Mouse (Mus musculus) hindbrain, embryonic 11.5 days (tissue): ENCODE data around the gene Nelfa. TPM values are rescaled to one million over a fixed set of nuclear protein-coding genes. Genes with fewer than 3 reads are reported as not detected.

Source experiments
- ATAC-seq: fragments of 200-750 bp; cut with Nextera tagmentation; 2 replicates; pipeline ENCODE4 v1.8.0; 2017; ENCODE audit warnings: mild to moderate bottlenecking, moderate TSS enrichment, moderate library complexity; ENCODE audit not compliant: low FRiP score
- DNase-seq: peaks from one replicate; pipeline ENCODE4 v3.0.0-alpha.2; 2015; ENCODE audit warnings: low spot score
- H3K27ac ChIP-seq: fragments of 300-500 bp; sonication (generic); 2 replicates; pipeline ENCODE4 v1.5.1; 2014; ENCODE audit warnings: mild to moderate bottlenecking, low read depth, low read length
- H3K27me3 ChIP-seq: fragments of 300-500 bp; sonication (generic); 2 replicates; pipeline ENCODE4 v1.6.1; 2014; ENCODE audit warnings: mild to moderate bottlenecking, low read length, moderate library complexity, mixed read lengths; ENCODE audit not compliant: control insufficient read depth, insufficient read depth
- H3K36me3 ChIP-seq: fragments of 300-500 bp; sonication (generic); 2 replicates; pipeline ENCODE4 v1.6.1; 2014; ENCODE audit warnings: mild to moderate bottlenecking, low read length, moderate library complexity, mixed read lengths; ENCODE audit not compliant: control insufficient read depth, insufficient read depth
- H3K4me1 ChIP-seq: fragments of 300-500 bp; sonication (generic); replicated peaks from 2 replicates; pipeline ENCODE4 v1.6.1; 2014; ENCODE audit warnings: low read length, mixed read lengths; ENCODE audit not compliant: control insufficient read depth, insufficient read depth
- H3K4me2 ChIP-seq: fragments of 300-500 bp; sonication (generic); replicated peaks from 2 replicates; pipeline ENCODE4 v1.6.1; 2014; ENCODE audit warnings: mild to moderate bottlenecking, low read depth, low read length
- H3K4me3 ChIP-seq: fragments of 300-500 bp; sonication (generic); 2 replicates; pipeline ENCODE4 v1.5.1; 2014; ENCODE audit warnings: low read depth, low read length
- H3K9ac ChIP-seq: fragments of 300-500 bp; sonication (generic); 2 replicates; pipeline ENCODE4 v1.6.1; 2014; ENCODE audit warnings: low read depth, low read length
- H3K9me3 ChIP-seq: fragments of 300-500 bp; sonication (generic); 2 replicates; pipeline ENCODE4 v1.6.1; 2016; ENCODE audit warnings: low read length; ENCODE audit not compliant: control insufficient read depth
- WGBS: fragments of 180-500 bp; shearing (Covaris S2); extraction: QIAGEN DNeasy Blood & Tissue Kit; methylation state at CpG from one replicate; pipeline ENCODE4 v1.1.7; 2014; 5-methylcytosine and 5-hydroxymethylcytosine counted together
- polyA plus RNA-seq: library from polyadenylated mRNA; unstranded; fragments of >200 nt; fragmentation: Nextera tagmentation; extraction: Ambion mirVana; gene quantifications from 2 replicates; pipeline ENCODE4 v1.2.1, GENCODE M21; 2014

Nelfa gene
- 45.9 and 50.8 TPM in 2 replicates for polyA plus RNA-seq

- H3K27ac ChIP-seq = peak within 1 kb of the TSS; percentile 82
- 0 out of 2 replicates have a peak, but pooled peaks cover 2% of the 10 kb centered on the region for H3K4me1 ChIP-seq
- DNase-seq = peak; percentile 99
- H3K9ac ChIP-seq = peak within 1 kb of the TSS; percentile 65
- no peaks in the 10 kb centered on the region for H3K36me3 ChIP-seq
- no peaks in the 10 kb centered on the region; the same call in 1 of the 2 replicates for H3K9me3 ChIP-seq
- no peaks in the 10 kb centered on the region for H3K27me3 ChIP-seq
- whole genome bisulfite sequencing = under 1% methylated on average over 60 of the region's 61 CpGs
- ATAC-seq = peak; percentile 97
- peak within 1 kb of the TSS; percentile 69 for H3K4me2 ChIP-seq
- peak within 1 kb of the TSS; percentile 71 for H3K4me3 ChIP-seq
Observed at GRCm38 (mm10) chr5:33936120-33936707, at the start of gene Nelfa. Nelfa (minus strand) TSS chr5:33936413.

DNA sequence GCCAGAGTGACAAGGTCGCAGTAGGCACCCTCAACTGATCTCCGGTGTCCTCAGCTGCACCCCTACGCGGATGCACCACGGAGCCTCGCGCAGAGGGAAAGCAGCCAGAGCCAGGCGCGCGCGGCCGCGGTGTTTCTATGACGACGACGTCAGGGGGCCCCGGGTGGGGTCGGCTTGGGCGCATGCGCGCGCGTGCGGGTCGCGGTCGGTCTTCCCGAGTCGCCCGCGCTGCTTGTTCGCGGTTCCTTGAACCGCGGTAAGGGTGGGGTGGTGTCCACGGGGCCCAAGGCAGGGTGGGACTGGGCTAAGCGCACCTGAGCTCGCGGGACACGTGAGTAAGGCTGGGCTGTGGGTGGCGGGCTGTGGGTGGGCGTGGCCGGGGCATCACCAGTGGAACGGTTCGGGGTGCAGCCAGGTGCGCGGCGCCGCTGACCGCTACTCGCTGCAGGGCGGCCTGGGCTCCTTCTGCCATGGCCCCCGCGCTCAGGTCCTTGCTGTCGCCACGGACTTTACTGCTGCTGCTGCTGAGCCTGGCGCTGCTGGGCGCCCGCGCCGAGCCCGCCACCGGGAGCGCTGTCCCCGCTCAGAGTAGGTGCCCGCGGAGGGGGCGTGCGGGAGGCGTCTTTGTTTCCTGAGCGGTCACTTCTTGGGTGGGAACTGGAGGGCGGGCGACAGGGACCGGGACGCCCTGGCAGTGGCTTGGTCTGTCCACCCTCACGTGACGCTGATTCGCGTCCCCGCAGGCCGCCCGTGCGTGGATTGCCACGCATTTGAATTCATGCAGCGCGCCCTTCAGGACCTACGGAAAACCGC, 47.3 kb upstream of the Nelfa start, which contains the start of gene Gm1673:
Gm1673 (plus strand) TSS at position 125 of the 813 bp plus-strand sequence.
- peak within 1 kb of the TSS; percentile 93 for H3K4me3 ChIP-seq
- under 1% methylated on average over 82 of the region's 88 CpGs for WGBS
- H3K36me3 ChIP-seq = no peaks in the 10 kb centered on the region
- peaks cover 3% of the 10 kb centered on the region for H3K4me1 ChIP-seq
- H3K4me2 ChIP-seq = peak within 1 kb of the TSS; percentile 91
- H3K27me3 ChIP-seq = no peaks in the 10 kb centered on the region
- peak within 1 kb of the TSS; percentile 91 for H3K27ac ChIP-seq
- no peaks in the 10 kb centered on the region for H3K9me3 ChIP-seq
- ATAC-seq (peak; percentile 92), DNase-seq (peak; percentile 95)
- peak within 1 kb of the TSS; percentile 92 for H3K9ac ChIP-seq

DNA sequence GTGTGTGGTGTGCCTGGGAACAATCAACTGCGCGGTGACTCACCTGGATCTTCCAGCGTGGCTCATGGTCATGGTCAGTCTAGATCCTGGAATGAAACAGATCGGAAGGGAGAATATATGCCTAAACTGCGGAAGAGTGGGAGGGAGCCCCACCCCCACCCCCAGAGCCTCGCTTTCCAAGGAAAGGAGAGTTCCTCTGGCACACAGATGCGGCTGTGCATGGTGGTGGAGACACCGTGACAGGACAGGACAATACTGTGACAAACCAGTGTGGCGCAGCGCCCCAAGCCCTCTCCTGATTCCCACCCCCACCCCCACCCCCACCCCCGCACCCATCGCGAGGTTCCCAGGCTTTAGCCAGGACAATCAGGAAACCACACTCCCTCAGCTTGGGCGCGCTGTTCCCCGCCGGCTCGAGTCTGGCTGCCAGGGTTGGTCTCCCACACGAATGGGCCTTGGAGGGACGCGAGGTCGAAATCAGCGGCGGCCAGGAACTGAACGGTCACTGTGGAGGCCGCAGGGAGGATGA, 46.6 kb upstream of the Nelfa start:
- Histone ChIP-seq H3K9me3 (no peaks in the 10 kb centered on the region), H3K27me3 (no peaks in the 10 kb centered on the region), H3K4me3 (peak overlapping the region; percentile 93), H3K4me1 (peaks cover 3% of the 10 kb centered on the region), H3K36me3 (no peaks in the 10 kb centered on the region), H3K9ac (peak overlapping the region; percentile 92), H3K27ac (peak overlapping the region; percentile 91), H3K4me2 (peak overlapping the region; percentile 91)
- 4% methylated on average over 23 of the region's 26 CpGs for WGBS
- peak; percentile 71 for ATAC-seq
- DNase-seq = peak; percentile 35

DNA sequence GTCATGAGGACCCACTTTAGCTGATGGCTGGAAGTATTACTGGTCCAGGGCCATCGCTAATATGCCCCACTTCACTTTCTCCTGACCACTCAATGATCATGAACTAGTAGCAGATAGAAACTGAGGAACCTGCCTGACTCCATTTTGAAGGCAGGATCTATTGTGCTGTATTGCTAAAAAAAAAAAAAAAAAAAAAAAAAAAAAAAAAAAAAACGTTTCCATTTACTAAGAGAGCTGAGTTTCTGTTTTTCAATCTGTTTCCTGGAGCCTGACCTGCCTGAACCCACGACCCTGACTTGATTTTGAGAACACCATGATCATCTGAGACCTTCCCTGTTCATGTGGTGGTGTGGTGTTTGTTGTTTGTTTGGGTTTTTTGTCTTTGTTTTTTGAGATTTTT, 40.1 kb upstream of the Nelfa start:
- ATAC-seq (no peak), DNase-seq (no peak)
- H3K4me1 ChIP-seq = no peaks in the 10 kb centered on the region
- no peaks in the 10 kb centered on the region for H3K9me3 ChIP-seq
- H3K27me3 ChIP-seq = no peaks in the 10 kb centered on the region
- no peak overlapping the region for H3K4me2 ChIP-seq
- H3K36me3 ChIP-seq = no peaks in the 10 kb centered on the region
- no peak overlapping the region for H3K27ac ChIP-seq
- no peak overlapping the region for H3K9ac ChIP-seq
- WGBS = 70% methylated on average over 2 of the region's 3 CpGs
- H3K4me3 ChIP-seq = no peak overlapping the region

DNA sequence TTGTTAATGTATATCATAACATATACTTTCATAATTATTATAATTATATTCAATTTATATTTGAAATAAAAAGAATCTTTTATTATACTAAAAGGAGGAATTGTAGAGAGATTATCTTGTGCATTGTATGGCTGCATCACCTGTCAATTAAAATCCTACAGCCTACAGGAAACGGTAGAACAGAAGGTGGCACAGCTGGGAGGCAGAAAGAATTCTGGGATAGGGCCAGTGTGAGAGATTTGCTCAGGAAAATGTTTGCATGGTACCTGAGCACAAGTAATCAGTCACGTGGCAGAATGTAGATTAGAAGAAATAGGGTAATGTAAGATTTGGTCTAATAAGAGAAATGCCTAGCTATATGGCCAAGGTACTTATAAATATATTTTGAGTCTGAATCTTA, 38.5 kb upstream of the Nelfa start:
- Histone ChIP-seq H3K27ac (no peak overlapping the region), H3K27me3 (no peaks in the 10 kb centered on the region), H3K36me3 (no peaks in the 10 kb centered on the region), H3K9ac (no peak overlapping the region), H3K4me3 (no peak overlapping the region), H3K4me1 (no peaks in the 10 kb centered on the region), H3K9me3 (no peaks in the 10 kb centered on the region), H3K4me2 (no peak overlapping the region)
- DNase-seq = no peak
- 66% methylated on average over 2 of the region's 2 CpGs for WGBS
- no peak for ATAC-seq

DNA sequence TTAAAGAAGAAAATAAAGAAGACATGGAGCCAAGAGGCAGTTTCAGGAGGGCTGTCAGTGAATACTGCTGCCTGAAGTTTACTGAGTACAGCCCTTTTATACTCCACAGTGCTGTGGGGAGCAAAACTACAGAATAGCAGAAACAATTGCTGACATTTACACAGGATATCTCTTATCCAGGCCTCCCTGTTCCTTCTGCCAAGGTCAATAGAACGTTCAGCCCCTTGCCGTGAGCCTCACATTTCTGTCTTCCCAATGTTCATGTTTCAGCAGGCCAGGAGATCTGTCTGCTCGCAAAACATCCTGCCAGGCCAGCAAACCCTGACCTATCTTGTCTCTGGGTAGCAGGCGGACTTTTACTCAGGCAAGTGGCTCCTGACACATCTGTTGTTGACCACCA, 23.2 kb upstream of the Nelfa start:
- no peak for DNase-seq

DNA sequence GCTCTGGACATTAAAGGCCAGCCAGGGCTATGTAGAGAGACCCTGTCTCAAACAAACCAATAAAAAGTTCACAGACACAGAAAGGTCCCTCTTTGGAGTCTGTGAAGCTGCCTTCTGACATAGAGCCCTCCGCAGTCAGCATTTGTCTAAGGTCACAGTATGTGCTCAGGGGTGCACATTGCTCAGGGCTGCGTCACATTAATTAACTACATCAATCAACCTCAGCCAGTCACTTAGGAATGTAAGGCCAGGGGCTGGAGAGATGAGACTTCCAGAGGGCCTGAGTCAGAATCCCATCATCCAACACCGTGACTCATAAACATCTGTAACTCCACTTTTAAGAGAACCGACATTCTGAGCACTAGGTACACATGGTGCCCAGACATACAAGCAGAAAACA, 19.7 kb upstream of the Nelfa start:
- H3K4me1 ChIP-seq = no peaks in the 10 kb centered on the region
- no peak for ATAC-seq
- H3K9me3 ChIP-seq = no peaks in the 10 kb centered on the region
- no peak overlapping the region for H3K9ac ChIP-seq
- no peak overlapping the region for H3K4me3 ChIP-seq
- DNase-seq = no peak
- 70% methylated on average over 4 of the region's 4 CpGs for WGBS
- H3K27me3 ChIP-seq = no peaks in the 10 kb centered on the region
- H3K27ac ChIP-seq = no peak overlapping the region
- no peak overlapping the region for H3K4me2 ChIP-seq
- no peaks in the 10 kb centered on the region for H3K36me3 ChIP-seq

More for the DNA sequence above, 23.2 kb upstream of the Nelfa start:
- no peaks in the 10 kb centered on the region for H3K36me3 ChIP-seq
- no peak overlapping the region for H3K9ac ChIP-seq
- H3K9me3 ChIP-seq = no peaks in the 10 kb centered on the region
- H3K4me1 ChIP-seq = no peaks in the 10 kb centered on the region
- no peak overlapping the region for H3K27ac ChIP-seq
- no peak for ATAC-seq
- WGBS = 80% methylated on average over 4 of the region's 4 CpGs
- no peak overlapping the region for H3K4me3 ChIP-seq
- no peak overlapping the region for H3K4me2 ChIP-seq
- no peaks in the 10 kb centered on the region for H3K27me3 ChIP-seq

GRCm38 (mm10) chr5:33954354-33954753, 18.1 kb upstream of the Nelfa start:
- 32% methylated on average over 10 of the region's 10 CpGs for WGBS
- ATAC-seq = no peak

More at GRCm38 (mm10) chr5:33954354-33954753, 18.1 kb upstream of the Nelfa start:
- Histone ChIP-seq H3K36me3 (no peaks in the 10 kb centered on the region), H3K4me1 (no peaks in the 10 kb centered on the region), H3K9me3 (no peaks in the 10 kb centered on the region), H3K4me2 (no peak overlapping the region), H3K9ac (no peak overlapping the region), H3K4me3 (no peak overlapping the region), H3K27me3 (no peaks in the 10 kb centered on the region), H3K27ac (no peak overlapping the region)
- DNase-seq = peak; percentile 77
